Mouse (Mus musculus) heart, embryonic 16.5 days (tissue): ENCODE results near the gene Krtcap2. TPM values are rescaled to one million over a fixed set of nuclear protein-coding genes. Genes with fewer than 3 reads are reported as not detected.

Source experiments
- ATAC-seq: fragments of 200-750 bp; cut with Nextera tagmentation; replicated peaks from 2 replicates; pipeline ENCODE4 v1.8.0; 2017; ENCODE audit warnings: moderate number of reproducible peaks; ENCODE audit not compliant: insufficient read depth, low FRiP score; ENCODE audit errors: extremely low read depth
- H3K27ac ChIP-seq: fragments of 300-500 bp; sonication (generic); 2 replicates; pipeline ENCODE4 v1.5.1; 2014; ENCODE audit warnings: mild to moderate bottlenecking, low read length, control low read depth, moderate library complexity
- H3K27me3 ChIP-seq: fragments of 300-500 bp; sonication (generic); 2 replicates; pipeline ENCODE4 v1.6.1; 2014; ENCODE audit warnings: low read length, mixed read lengths; ENCODE audit not compliant: control insufficient read depth, insufficient read depth
- H3K36me3 ChIP-seq: fragments of 300-500 bp; sonication (generic); 2 replicates; pipeline ENCODE4 v1.6.1; 2014; ENCODE audit not compliant: control insufficient read depth, insufficient read depth
- H3K4me1 ChIP-seq: fragments of 300-500 bp; sonication (generic); 2 replicates; pipeline ENCODE4 v1.6.1; 2014; ENCODE audit warnings: low read length, mixed read lengths; ENCODE audit not compliant: control insufficient read depth, insufficient read depth
- H3K4me2 ChIP-seq: fragments of 300-500 bp; sonication (generic); 2 replicates; pipeline ENCODE4 v1.6.1; 2014; ENCODE audit warnings: low read depth, mild to moderate bottlenecking, control low read depth, low read length
- H3K4me3 ChIP-seq: fragments of 300-500 bp; sonication (generic); 2 replicates; pipeline ENCODE4 v1.5.1; 2014; ENCODE audit warnings: mild to moderate bottlenecking, control low read depth, low read length
- H3K9ac ChIP-seq: fragments of 300-500 bp; sonication (generic); 2 replicates; pipeline ENCODE4 v1.6.1; 2014; ENCODE audit warnings: low read length, control low read depth
- H3K9me3 ChIP-seq: fragments of 300-500 bp; sonication (generic); replicated peaks from 2 replicates; pipeline ENCODE4 v1.6.1; 2016; ENCODE audit warnings: low read length; ENCODE audit not compliant: control insufficient read depth
- WGBS: fragments of 180-500 bp; shearing (Covaris S2); extraction: QIAGEN DNeasy Blood & Tissue Kit; methylation state at CpG from one replicate; pipeline ENCODE4 v1.1.7; 2014; 5-methylcytosine and 5-hydroxymethylcytosine counted together
- polyA plus RNA-seq: library from polyadenylated mRNA; unstranded; fragments of >200 nt; fragmentation: Nextera tagmentation; extraction: Ambion mirVana; gene quantifications from 2 replicates; pipeline ENCODE4 v1.2.1, GENCODE M21; 2015

The Krtcap2 gene
- polyA plus RNA-seq, 1 experiment from 2014 or later: 234 TPM

DNA sequence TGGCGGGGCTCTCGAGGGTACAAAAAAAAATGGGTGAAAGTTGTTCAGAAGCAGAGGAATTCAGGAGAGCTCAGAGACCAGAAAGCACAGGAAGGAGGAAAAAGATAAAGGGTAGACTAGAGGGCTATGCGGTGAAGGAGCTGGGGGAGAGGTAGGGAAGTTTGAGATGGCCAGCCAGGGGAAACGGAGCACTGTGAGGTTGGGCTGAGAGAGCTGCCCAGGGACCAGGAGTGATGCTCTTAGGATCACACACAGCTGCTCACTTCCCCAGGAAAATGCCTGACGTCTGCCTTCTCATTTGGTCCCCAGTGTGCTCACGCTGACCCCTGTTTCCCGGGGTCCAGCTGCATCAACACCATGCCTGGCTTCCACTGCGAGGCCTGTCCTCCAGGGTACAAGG lies 26.2 kb upstream of the Krtcap2 start:
- H3K4me3 ChIP-seq: no peak overlapping the region
- peaks cover 11% of the 10 kb centered on the region for H3K4me1 ChIP-seq
- WGBS: 27% methylated on average over 8 of the region's 8 CpGs
- H3K27ac ChIP-seq: no peak overlapping the region
- H3K9me3 ChIP-seq: no peaks in the 10 kb centered on the region
- H3K27me3 ChIP-seq: no peaks in the 10 kb centered on the region
- H3K4me2 ChIP-seq: no peak overlapping the region
- no peak for ATAC-seq
- H3K9ac ChIP-seq: no peak overlapping the region
- H3K36me3 ChIP-seq: no peaks in the 10 kb centered on the region

DNA sequence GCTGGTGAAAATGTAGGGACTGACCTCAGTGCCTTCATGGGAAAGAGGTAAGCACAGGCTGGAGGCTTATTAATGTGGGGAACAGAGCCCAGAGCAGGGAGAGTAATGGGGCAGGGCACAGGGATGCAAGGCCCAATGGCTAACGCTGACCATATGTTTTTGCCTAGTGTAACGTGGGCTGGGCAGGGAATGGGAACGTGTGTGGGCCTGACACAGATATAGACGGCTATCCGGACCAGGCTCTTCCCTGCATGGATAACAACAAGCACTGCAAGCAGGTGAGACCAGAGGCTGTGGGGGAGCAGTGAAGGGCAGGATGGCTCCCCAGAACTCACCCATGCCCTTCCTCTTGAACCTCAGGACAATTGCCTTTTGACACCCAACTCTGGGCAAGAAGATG lies 24.6 kb upstream of the Krtcap2 start:
- no peaks in the 10 kb centered on the region for H3K9me3 ChIP-seq
- peaks cover 7% of the 10 kb centered on the region; the same call in 1 of the 2 replicates for H3K27me3 ChIP-seq
- H3K27ac ChIP-seq: no peak overlapping the region
- no peaks in the 10 kb centered on the region for H3K36me3 ChIP-seq
- ATAC-seq: no peak
- H3K9ac ChIP-seq: no peak overlapping the region
- H3K4me2 ChIP-seq: no peak overlapping the region
- 74% methylated on average over 5 of the region's 5 CpGs for WGBS
- no peak overlapping the region for H3K4me3 ChIP-seq
- no peaks in the 10 kb centered on the region for H3K4me1 ChIP-seq

DNA sequence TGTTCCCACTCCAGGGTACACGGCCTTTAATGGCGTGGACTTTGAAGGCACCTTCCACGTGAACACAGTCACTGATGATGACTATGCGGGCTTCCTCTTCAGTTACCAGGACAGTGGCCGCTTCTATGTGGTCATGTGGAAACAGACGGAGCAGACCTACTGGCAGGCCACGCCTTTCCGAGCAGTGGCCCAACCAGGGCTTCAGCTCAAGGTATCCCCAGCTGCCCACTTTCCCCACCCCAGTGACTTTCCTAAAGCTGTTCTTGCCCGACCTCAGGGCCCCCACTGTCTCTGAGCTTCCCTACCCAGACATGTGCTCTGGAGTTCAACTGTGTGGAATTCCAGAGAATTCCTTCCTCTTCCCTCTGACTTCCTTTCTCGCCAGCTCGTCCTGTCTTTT lies 21.0 kb upstream of the Krtcap2 start:
- Histone ChIP-seq H3K4me2 (no peak overlapping the region), H3K36me3 (no peaks in the 10 kb centered on the region), H3K4me3 (no peak overlapping the region), H3K4me1 (peaks cover 12% of the 10 kb centered on the region), H3K9me3 (no peaks in the 10 kb centered on the region), H3K27ac (no peak overlapping the region), H3K27me3 (peaks cover 16% of the 10 kb centered on the region; the same call in 1 of the 2 replicates), H3K9ac (no peak overlapping the region)
- 77% methylated on average over 11 of the region's 11 CpGs for WGBS
- no peak for ATAC-seq

DNA sequence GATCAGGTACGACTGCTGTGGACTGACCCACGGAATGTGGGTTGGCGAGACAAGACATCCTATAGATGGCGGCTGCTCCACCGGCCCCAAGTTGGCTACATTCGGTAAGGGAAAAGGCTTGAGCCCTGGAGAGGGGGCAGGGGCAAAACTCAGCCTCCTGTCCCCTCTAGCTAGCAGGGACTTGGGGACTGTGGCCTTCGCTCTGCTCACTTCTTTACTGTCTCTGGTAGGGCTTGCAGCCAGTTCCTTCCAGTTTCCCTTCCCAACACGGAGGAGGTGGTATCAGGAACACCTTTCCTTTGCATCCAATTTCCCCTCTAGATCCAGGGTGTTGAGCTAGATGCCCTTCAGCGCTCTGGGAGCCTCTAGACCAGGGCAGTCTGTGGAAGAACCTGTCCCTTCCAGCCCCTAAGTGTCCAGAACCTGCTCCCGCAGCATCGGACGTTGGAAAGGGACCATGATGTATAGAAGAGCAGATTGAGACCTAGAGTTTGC lies 20.4 kb upstream of the Krtcap2 start:
- H3K4me2 ChIP-seq: no peak overlapping the region
- 62% methylated on average over 12 of the region's 12 CpGs for WGBS
- H3K9ac ChIP-seq: no peak overlapping the region
- H3K4me3 ChIP-seq: no peak overlapping the region
- peaks cover 16% of the 10 kb centered on the region; the same call in 1 of the 2 replicates for H3K27me3 ChIP-seq
- H3K36me3 ChIP-seq: no peaks in the 10 kb centered on the region
- no peak for ATAC-seq
- H3K27ac ChIP-seq: no peak overlapping the region
- H3K9me3 ChIP-seq: no peaks in the 10 kb centered on the region
- peaks cover 12% of the 10 kb centered on the region for H3K4me1 ChIP-seq

DNA sequence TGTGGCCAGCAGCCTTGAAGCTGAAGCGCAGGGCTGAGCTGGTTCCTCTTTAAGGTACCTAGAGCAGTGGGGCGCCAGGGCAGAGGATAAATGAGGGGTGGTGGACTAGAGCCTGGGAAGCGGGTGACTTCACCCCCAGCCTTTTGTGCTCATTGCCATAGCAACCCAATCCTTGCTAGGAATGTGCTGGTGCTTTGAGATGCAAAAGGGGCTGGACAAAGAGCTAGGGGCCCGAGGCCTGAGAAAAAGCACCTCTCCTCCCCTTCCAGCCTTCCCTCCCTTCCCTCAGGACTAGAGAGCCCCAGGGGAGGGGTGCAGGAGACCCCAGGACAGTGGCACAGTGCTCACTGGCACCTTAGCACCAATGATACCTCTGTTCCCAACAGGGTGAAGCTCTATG lies 19.8 kb upstream of the Krtcap2 start:
- Histone ChIP-seq H3K4me1 (peaks cover 12% of the 10 kb centered on the region), H3K4me2 (no peak overlapping the region), H3K4me3 (no peak overlapping the region), H3K27me3 (peaks cover 16% of the 10 kb centered on the region; the same call in 1 of the 2 replicates), H3K27ac (no peak overlapping the region), H3K9me3 (no peaks in the 10 kb centered on the region), H3K36me3 (no peaks in the 10 kb centered on the region), H3K9ac (no peak overlapping the region)
- ATAC-seq: no peak
- 61% methylated on average over 4 of the region's 4 CpGs for WGBS

DNA sequence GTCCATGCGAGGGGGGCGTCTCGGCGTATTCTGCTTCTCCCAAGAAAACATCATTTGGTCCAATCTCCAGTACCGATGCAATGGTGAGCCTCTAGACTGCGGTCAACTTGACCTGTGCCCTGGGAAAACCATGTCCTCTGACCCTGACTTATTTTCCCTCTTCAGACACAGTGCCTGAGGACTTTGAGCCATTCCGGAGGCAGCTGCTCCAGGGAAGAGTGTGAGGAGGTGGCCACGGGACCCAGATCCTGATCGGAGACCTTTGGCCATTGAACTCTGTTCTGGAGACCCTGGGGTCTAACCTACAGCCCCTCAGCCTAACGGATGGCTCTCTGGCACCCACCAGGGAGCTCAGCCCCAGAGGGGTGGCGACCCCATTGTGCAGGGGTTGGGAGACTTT lies 19.4 kb upstream of the Krtcap2 start:
- H3K4me2 ChIP-seq: peak overlapping the region; percentile 76; the same call in 1 of the 2 replicates
- H3K27me3 ChIP-seq: peaks cover 16% of the 10 kb centered on the region; the same call in 1 of the 2 replicates
- no peak overlapping the region; the same call in 1 of the 2 replicates for H3K4me3 ChIP-seq
- WGBS: 59% methylated on average over 11 of the region's 11 CpGs
- H3K4me1 ChIP-seq: peaks cover 12% of the 10 kb centered on the region
- H3K9ac ChIP-seq: no peak overlapping the region; the same call in 1 of the 2 replicates
- no peaks in the 10 kb centered on the region for H3K9me3 ChIP-seq
- H3K36me3 ChIP-seq: no peaks in the 10 kb centered on the region
- ATAC-seq: no peak
- no peak overlapping the region for H3K27ac ChIP-seq

DNA sequence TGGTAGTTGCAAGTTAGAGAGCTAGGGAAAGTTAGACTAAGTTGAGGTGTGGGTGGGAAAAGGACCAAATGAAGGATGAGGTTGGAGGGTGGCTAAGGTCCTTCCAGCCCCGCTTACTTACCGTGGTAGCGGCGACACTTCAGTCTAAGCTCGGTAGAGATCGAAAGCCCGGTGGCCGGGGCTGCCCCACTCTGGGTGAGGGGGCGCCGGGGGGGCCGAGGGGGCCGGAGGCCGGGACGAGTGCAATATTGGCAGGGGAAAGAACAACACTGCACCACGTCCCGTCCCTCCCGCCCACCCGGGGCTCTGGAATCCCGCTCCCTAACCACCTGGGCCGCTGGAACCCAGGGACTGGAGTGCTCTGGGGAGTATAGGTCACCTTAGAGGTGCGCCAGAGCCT lies 18.9 kb upstream of the Krtcap2 start, which contains the start of gene Mtx1:
TSS of gene Mtx1 (minus strand) at position 189 of the 400 bp plus-strand sequence.
- Histone ChIP-seq H3K4me3 (peak within 1 kb of the TSS; percentile 61), H3K27ac (0 out of 2 replicates have a peak within 1 kb of the TSS, but pooled peaks have one; percentile 20), H3K27me3 (peaks cover 16% of the 10 kb centered on the region; the same call in 1 of the 2 replicates), H3K36me3 (no peaks in the 10 kb centered on the region), H3K4me2 (peak within 1 kb of the TSS; percentile 76), H3K4me1 (peaks cover 12% of the 10 kb centered on the region), H3K9me3 (no peaks in the 10 kb centered on the region), H3K9ac (peak within 1 kb of the TSS; percentile 58)
- ATAC-seq: no peak
- 10% methylated on average over 21 of the region's 21 CpGs for WGBS

DNA sequence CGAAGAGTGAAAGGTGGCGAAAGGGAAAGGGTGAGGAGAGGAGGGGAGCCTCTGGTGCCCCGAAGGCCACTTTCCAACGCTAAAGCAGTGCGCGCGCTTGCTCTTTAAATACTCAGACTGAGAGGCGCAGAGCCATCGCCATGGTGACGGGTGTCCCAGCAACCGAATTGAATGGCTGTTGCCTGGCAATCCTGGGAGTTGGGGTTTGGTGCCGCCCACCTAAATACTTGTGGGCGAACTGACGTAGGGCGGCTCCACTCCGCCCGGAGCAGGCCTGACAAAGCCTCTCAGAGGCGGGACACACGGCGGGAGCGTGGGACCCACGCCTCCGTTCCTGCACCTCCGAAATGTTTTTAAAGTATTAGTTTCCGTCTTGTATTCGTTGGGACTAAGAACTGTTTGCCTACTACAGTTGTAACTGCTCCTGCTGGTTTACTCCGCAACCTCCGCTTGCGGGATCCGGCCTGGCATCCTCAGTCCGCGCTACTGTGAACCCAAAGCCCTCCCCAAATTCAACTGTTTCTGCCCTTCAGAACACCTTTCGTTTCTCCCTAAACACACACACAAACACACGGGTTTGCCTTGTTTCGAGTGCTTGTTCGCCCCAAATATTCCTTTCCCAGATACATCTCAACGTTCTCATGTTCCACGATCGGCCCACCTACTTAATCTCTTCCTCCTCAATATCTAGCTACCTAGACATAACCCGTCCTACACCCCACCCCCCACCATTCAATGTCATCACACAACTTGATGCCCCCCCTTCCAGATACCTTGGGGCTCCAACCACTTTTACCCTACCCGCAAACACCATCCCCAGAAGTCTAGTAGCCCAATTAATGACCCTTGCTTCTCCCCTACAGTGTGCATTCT lies 18.2 kb upstream of the Krtcap2 start:
- H3K27me3 ChIP-seq: peaks cover 16% of the 10 kb centered on the region; the same call in 1 of the 2 replicates
- H3K36me3 ChIP-seq: no peaks in the 10 kb centered on the region
- peaks cover 12% of the 10 kb centered on the region for H3K4me1 ChIP-seq
- H3K27ac ChIP-seq: 0 out of 2 replicates have a peak overlapping the region, but pooled peaks have one; percentile 20
- ATAC-seq: peak; percentile 72
- H3K9ac ChIP-seq: peak overlapping the region; percentile 58
- H3K4me2 ChIP-seq: peak overlapping the region; percentile 76
- H3K4me3 ChIP-seq: peak overlapping the region; percentile 61
- H3K9me3 ChIP-seq: no peaks in the 10 kb centered on the region
- 4% methylated on average over 41 of the region's 41 CpGs for WGBS

DNA sequence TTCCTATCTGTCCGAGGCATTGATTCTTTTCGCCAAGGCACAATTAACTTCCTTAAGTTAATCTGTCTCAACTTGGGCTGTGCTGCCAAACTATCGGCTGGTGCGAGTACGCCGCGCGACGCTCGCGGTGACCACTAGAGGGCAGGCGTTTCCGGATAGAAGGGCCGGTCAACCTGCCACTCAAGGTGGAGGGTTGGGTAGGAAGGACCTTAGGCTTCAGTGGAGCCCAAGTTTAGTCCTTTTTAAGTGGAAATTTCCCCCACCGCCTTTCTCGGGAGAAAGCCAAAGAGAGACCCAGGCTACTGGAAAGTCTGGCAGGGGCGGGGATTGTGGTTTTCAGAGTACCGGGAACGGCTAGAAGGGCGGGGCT lies 17.6 kb upstream of the Krtcap2 start:
- peaks cover 19% of the 10 kb centered on the region for H3K4me1 ChIP-seq
- WGBS: 1% methylated on average over 20 of the region's 20 CpGs
- no peaks in the 10 kb centered on the region for H3K36me3 ChIP-seq
- H3K4me2 ChIP-seq: peak overlapping the region; percentile 76
- peak; percentile 49 for ATAC-seq
- H3K9me3 ChIP-seq: no peaks in the 10 kb centered on the region
- H3K4me3 ChIP-seq: peak overlapping the region; percentile 61
- H3K27me3 ChIP-seq: peaks cover 16% of the 10 kb centered on the region; the same call in 1 of the 2 replicates
- H3K9ac ChIP-seq: peak overlapping the region; percentile 68
- 0 out of 2 replicates have a peak overlapping the region, but pooled peaks have one; percentile 26 for H3K27ac ChIP-seq
